Mouse (Mus musculus) lung, adult 18-20 months (tissue): ENCODE data around the gene Gm49318.

Experiments used
- DNase-seq, 2 experiments: peaks; one replicate each; pipeline ENCODE4 v3.0.0; 2022; ENCODE audit warnings: mixed read lengths in 2 of 2

The Gm49318 gene

DNA sequence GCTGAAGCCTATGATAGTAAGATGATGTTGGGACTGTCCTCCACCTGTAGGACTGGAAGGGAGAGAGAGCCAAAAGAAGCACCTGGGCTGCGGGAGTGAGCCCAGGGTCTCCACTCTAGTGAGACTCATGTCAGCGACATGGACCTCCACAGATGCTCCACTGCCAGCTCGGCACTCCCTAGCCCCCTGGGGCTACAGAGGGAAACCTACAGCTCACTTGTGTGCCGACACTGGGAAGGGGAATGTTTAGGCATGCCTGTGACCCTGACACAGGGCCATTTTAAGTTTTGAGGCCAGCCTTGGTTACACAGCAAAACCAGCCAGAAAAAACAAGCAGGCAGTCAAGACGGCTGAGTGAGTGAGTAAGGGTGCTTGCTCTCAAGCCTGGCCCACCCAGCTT is 3.9 kb downstream of the Gm49318 start:
- no peak for DNase-seq

DNA sequence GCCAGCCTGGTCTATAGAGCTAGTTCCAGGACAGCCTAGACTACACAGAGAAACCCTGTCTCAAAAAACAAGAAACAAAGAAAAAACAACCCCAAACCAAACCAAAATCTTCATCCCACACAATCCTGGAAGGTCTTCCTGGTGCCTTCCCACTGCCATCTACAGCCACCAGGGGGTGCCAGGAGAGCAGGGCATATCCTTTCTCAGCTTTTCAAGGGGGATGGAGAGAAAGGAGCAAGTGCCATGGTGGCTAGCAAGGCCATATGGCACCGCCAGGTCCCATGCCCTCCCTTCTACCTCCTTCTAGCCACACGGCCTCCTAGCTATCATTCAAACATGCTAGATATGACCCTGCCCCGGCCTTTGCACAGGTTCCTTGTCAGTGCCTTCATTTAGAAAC is 4.6 kb downstream of the Gm49318 start:
- DNase-seq: peak; percentile 38 to 39

DNA sequence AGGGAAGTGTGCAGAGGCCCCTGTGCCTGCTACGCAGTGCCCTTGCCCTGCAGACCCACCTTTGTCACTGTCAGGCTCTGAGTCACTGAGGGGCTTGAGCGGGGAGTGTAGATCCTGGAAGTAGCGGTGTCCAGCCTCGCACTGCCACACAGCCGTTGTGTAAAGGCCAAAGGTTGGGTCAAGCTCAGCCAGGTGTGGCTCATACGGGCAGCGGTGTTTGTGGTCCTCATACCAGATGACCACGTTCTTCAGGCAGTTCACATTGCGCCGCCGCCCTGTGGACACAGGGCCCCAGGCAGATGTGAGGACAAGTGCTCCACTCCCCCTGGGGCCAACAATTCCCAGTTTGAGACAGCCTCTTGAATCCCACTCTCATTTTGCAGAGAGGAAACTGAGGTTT is 5.4 kb downstream of the Gm49318 start:
- no peak for DNase-seq

DNA sequence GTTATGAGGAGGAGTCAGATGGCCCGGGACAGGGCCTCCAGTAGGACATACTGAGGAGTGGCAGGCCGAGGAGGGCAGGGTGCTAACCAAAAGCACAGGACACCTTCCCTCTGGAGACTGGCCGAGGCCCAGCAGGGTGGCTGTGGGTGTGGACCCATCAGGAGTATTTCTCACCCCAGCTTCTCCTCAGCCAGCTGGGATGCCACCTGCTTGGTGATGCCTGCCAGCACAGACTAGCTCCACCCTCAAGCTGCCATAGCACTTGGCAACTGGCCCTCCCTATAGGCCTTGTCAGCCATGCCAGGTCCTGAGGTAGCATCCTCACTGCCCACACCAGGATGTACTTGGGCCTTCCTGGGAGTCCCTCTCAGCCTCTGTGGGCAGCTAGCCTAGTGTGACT is 6.7 kb downstream of the Gm49318 start:
- DNase-seq: no peak

DNA sequence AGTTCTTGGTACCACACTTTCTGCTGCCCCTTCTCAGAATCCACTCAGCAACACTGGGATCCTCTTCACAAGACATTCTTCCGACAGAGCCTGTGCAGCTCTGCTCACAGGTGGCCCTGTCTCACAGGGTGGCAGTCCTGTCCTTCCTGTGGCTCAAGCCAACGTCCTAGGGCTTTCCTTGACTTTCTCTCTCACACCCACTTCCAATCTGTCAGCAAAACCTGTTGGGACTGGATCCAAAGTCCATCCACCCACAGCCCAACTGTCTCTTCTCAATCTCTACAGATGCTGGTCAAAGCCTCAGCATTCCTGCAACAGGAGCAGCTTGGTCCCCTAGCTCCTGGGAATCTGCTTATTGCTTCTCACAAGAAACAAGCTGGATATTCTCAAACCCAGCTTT is 9.7 kb downstream of the Gm49318 start:
- no peak for DNase-seq

DNA sequence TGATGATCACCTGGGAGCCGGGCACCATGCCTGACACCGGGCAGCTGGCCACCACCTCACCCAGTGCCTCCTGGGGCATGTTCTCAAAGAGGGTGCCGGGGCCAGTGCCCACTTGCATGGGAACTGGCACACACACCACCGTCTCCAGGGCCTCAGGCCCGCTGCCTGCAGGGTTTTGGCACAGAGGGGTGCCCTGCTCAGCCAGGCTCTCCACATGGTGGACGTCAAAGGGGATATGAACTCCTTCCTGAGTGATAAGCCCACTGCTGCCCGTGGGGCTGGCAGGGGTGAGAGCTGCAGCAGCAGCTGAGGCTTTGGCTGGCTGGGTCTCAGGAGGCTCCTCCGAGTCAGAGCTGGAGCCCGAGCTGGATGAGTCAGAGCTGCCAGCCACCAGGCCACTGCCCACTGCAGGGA is 13.0 kb downstream of the Gm49318 start:
- DNase-seq: no peak

DNA sequence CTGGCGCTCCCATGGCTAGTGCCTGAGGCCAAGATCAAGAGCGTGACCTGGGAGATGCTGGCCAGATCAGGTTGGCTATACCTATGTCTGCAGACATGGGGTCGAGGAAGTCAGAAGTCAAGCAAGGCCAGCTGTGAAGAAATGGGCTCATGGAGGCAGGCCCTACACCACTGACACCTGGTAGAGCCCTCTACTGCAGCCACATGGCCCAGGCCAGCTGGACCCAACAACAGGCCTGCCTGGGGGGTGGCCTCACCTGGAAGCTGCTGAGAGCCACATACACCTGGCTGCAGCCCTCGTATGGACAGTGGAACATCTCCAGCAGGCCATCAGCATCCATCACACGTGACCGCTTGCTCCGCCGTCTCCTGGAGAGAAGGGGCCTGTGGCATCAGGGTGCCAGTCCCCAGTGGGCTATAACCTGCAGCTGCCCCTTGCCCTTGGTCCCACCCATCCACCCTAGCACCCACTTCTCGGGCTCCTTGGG is 14.0 kb downstream of the Gm49318 start:
- no peak for DNase-seq

DNA sequence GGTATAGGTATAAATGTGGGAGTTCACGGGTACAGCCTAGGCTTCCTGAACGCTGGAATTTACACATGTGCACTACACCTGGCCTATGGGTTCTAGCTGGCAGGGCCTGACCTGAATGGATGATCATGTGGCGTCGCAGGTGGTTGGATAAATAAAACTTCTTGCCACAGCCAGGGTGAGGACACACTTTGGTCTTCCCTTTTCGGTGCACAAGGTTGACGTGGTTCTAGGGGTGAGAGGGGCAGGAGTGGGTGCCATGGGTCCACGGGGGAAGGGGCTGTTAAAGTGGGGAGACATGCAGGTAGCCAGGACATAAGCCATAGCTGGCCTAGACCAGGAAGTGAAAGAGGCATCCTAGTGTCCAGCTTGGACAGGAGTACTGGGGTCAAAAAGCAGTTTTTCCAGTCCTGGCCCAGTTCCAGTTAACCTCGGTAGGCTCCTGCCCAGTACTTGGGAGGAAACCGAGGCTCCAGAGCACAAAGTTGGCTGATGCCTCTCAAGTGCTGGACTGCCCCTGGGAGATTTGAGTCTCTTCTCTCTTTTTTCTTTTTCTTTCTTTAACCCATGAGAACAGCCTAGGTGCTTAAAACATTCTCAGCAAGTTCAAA is 14.7 kb downstream of the Gm49318 start:
- no peak for DNase-seq

DNA sequence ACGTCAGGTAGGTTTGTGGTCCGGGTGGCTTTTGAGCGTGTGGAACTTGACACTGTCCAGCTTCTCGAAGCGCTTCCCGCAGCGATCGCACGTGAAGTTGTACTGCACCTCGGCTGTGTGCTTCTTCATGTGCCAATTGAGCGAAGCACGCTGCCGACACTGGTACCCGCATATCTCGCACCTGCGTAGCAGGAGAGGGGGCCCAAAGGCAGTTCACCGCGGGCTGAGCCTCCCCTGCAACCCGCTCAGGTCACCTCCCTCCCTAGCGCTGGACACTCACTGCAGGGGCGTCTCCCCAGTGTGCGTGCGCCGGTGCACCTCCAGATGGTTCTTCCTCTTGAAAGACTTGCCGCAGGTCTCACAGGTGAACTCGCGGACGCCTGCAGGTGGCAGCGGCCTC is 15.3 kb downstream of the Gm49318 start:
- DNase-seq: no peak

DNA sequence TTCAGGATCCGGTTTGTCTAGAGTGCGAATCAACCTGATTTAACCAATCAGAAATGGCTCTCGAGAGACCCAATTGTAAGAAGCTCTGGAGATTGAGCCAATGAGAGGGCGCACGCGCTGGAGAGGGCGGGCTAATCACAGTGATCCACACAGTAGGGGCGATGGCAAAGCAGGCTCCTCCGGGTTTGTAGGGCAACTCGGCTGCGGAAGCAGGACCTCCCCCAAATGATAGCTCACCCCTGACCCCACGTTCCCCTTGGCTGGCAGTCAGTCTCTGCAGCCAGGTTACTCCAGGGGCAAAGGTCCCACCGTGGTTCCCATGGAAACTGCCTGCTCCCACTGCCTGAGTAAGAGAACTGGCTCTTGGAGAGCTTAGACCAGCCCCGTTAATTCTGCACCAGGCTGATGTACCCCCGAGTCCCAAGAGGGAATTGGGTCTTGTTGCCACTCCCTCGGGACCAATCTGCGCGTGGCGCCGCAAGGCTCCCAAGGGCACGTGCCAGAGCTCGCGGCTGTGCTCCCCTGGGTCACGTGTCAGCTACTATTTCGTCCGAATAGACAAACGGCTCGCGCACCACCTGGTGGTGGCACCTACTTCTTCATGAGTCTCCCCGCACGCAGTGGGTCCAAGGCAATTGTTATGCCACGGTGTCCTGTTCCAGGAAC is 16.5 kb downstream of the Gm49318 start:
- DNase-seq: peak; percentile 59 to 66

DNA sequence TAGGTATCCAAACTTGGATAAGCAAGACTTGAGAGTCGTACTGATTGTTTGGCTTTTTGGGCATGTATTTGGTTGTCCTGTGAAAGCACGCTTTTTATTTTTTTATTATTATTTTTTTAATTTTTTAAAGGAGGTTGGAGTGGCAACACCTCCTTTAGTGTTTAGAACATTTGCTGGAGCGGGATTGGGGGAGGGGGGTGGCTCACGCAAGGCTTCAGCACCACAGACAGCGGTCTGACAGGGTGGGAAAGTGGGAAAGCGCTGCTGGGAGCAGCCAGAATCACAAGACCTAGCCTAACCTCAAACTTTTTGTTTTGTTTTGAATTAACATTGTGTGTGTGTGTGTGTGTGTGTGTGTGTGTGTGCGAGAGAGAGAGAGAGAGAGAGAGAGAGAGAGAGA is 17.4 kb downstream of the Gm49318 start:
- DNase-seq: no peak

DNA sequence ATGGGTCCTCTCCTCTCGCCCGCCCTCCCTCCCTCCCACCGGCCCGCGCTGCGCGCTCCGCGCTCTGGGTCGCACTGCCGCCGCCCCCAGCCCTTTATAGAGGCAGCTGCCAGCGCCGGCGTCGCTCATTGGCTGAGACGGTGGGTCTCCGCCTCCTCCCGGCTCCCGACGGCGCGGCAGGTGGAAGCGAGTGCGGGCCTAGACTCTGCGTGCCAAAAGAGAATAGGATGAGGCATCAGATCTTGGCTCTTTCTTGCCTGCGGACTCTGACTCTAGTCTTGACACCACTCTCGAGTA is 19.2 kb downstream of the Gm49318 start, which contains the start of gene Elavl3:
TSS of gene Elavl3 (minus strand) at position 66 of the 297 bp plus-strand sequence.
- no peak for DNase-seq

DNA sequence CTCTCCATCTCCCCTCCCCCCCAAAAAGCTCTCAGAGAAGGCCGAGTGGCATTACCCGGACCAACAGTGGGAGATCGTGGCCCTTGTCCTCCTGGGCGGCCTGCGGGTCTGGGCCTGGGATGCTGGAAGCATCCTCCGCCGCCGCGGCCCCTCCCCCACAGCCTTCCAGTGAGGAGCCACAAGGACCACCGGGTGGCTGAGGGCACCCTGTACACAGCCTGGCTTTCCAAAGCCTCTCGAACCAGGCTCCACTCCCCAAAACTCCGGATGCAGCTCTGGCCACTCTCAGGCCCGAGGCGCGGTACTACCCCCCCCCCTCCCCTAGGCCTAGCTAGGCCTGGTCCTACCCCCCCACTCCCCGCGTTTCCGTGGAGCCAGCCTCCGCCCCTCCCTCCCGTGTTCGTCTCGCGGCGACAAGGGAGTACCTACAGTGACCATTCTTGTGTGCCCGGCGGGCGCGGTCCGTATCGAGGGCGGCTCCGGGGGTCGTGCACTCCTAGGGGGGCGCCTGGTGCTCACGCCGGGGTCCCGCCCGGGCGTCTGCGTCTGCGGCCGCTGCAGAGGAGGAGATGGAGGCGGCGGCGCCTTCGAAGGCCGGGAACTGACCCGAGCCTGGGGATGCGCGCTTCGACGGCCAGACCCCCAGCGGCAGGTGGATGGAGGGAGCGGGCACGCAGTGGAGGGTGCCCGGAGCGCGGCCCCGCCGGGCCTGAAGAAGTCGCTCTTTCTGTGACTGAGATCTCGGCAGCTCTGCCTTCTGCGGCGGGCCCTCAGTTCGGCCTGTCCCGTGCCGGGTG is 19.7 kb downstream of the Gm49318 start:
- DNase-seq: no peak

DNA sequence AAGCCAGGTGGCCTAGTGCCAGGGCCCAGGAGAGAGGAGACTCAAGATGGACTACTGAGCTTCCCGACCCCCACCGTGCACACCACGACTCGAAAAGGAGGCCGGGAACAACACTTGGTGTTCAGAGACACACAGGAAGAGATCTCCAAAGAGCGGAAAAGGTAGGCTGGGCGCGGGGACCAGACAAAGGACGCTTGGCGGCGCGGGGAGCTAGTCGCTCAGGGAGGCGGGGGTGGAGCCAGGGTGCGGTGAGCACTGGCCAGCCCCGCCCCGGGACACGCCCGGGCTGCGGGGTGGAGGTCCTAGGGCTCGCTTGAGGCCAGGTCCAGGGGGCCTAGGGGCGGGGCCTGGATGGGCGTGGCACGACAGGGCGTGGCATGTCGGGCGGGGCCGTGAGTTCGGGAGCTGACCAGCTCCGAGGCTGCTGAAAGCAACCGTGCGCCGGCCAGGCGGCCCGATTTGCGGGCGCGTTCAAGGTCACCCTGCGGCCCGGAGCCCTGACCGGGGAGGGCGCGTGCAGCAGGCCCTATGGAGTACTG is 20.6 kb downstream of the Gm49318 start:
- peak; percentile 34 to 54 for DNase-seq

DNA sequence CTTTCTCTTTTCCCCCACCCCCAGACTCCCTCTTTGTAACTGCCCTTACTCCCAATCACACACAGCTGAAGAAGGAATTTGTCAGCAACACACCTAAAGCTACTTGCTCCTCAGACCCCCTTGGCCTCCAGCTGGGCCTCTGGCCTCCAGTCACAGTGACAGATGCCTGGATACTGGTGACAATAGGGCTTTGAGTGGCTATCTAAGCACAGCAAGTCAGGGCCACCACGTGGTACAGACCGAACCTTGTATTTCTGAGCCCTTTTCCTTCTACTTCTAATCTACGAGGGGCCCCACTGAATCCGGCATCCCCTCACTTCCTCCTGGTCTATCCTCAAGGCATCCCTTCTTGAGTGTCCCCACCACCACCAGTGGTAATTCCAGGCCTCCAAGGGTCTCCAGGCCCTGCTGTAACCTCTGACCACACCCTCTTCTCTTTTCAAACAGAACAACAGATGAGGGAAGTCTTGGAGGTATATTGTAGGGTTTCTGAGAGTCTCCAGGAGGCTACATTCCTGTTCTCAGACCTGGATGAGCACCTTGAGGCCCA is 21.3 kb downstream of the Gm49318 start:
- DNase-seq: no peak

DNA sequence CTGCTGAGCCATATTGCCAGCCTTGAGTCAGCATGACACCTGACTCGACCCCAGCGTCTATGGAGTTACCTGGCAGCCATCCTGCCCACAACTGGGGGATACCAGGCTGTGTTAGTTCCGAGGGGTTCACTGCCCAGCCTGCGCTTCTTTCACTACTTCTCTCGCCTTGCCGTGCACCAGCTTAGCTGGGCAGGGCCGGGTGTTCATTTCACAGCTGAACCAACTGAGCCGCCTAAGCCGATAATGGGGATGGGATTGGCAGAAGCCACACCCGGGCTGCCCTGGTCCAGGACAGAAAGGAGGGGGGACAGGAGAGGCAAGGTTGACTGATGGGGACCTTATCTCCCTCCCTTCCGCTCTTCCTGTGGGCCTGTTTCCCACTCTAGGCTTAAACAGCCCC is 21.7 kb downstream of the Gm49318 start:
- no peak for DNase-seq

DNA sequence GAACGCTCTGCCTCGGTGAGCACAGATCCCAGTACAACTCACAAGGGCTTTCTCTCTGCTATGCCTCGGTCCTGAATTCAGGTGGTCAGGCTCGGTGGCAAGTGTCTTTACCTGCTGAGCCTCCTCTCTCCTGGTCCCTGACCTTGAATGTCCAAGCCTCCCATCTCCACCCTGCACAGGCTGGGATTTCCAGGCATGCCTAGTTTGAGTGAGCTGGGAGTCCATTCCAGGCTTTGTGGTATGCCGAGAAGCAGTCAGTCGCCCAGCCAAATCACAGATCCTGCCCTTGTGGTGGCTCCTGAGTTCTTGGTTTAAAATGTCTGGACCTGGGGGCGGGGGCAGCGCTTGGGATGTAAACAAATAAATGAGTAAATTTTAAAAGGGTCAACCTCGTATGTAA is 23.7 kb downstream of the Gm49318 start:
- DNase-seq: no peak

DNA sequence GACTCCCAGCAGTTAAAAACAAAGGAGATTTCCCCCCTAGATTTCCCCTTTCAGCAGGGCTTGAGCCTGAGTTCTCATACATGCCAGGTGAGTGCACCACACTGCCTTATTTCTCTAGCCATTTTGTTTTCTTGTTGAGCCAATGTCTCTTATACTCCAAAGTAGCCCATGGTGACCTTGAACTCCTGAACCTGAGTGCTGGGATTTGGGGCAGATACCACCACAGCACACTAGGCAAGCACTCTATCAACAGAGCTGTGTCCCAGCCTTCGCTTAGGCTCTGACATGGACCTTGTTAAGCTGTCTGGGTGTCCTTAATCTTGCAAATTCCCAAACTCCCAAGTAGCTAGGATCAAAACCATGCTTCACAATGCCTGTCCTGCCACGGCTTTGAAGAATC is 29.2 kb downstream of the Gm49318 start:
- DNase-seq: no peak

DNA sequence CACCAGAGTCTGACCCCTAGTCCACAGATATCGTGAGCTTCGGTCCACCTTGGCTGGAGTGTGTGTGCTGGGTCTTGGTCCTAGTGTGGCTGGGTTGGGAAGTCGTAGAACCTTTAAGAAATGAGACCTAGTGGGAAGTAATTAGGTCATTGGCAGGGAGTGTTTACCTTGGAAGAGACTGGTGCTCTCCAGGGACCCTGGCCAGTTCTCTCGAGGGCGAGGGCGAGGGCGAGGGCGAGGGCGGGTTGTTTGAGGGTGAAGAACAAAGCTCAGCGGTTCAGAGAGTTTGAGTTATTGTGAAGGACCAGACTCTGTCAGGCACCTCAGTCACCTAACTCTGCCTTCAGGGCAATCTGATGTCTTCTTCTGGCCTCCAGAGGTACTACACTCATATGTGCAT is 33.2 kb downstream of the Gm49318 start:
- no peak for DNase-seq

DNA sequence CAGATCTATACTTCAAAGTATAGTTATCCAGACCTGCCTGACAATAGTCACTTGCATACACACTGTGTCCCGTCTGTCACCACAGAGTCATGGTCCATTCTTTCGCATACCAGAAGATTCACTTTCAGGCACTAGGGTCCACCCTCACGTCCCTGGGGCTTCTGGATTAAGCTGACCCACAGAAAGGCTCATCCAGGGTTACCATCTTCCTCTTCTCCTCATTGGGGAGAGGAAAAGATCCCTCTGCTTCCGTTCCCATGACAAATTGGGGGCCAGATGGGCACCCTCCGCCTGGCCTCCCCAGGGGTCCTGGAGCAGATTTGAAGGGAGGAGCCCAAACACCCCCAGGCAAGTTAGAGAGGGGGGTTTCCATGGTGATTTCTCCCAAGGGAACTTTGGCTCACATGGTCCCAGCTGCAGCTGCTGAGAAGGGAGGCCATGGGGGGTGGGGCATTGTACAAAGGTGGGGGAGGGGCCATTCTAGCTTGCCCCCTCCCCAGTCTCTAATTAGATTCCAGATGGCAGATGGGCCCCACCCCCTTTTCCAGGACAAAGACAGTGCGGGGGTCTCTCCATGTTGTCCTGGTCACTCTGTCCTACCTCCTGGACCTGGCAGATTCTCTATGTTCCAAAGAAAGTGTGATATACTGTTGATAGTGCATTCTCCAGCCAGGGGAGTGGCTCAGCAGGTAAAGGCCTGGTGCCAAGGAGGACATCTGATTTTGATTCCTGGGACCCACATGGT is 35.6 kb downstream of the Gm49318 start:
- DNase-seq: no peak

DNA sequence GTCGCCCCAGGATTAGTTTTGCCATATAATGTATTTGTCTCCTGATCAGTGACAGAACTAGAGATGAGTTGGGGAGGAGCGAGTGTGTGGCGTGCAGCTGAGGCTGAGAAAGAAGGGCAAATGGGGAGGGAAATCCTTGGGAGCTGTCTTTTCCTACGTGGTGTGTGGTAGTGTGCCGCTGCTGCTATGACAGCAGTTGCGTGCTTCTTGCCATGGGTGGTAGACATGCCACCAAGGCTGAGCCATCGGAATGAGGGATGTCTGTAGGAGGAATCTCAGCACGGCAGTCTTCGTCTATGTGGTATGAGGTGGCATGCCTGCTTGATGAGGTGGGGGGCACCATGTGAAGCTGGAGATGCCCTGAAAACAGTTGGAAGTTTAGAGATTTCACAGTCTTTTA is 40.7 kb downstream of the Gm49318 start:
- no peak for DNase-seq

DNA sequence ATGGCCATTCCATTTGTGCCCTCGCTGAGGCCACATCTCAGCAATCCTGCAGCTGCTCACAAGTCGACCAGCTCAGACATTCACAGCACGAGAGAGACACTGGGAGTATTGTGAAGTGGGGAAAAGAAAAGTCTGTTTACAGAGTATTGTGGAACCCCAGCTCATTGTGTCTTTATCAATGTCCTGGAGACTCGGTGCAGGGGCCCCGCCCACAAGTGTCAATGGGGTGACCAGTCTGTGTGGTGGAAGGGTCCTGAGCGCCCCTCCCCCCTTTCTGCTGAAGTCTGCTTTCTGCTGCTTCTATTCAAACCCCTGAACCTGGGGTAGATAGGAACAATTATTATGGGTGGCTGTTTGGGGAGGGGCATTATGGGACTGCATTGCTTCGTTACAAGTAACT is 42.6 kb downstream of the Gm49318 start:
- DNase-seq: no peak

DNA sequence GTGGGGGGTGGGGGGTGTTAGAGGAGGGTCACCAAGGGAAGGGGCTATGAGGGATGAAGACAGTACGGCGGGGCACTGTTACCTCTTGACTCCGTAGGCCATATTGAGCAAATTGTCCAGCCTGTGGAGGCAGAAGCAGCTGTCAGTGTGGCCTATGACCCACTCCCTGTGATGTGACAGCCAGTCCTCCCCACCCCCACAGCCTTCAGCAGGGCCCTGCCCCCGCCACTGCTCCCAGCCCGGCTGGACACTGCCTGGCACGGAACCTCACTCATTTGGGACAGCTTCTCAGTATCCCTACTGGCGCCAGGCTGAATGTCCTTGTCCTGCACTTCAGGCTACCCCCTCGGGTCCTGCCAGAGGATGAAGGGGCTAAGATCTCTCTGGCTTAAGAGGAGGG is 46.5 kb downstream of the Gm49318 start:
- DNase-seq: no peak
